ENCODE assay signal across 9 mouse cellular contexts in the genomic region with DNA sequence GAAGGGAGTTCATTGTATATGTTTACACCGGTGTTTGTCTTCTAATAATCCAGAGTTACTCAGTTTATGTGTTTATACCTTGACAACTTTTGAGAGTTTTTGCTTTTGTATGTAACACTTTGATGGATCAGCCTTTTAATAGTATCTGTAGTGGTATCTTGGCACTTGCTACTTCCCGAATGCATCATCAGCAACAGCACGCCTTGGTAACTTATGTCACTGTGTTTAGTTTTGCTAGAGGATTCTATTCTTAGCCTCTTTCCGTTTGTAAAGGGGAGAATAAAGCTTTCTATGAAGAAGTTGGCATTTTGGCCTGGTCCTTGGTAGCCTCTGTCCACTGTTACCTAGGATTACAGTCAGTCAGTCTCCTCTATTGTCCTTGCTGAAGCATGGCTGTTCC.
"Had no signal": no experiment of that assay in that cellular context is flagged by ENCODE, and none has a peak within 500 bp of the region (broad histone marks: within the 10 kb centered on the region; RNA-seq: fewer than 3 reads in every experiment).

No protein-coding gene starts in this region.

- DNase-seq: kidney, adult 11 months; kidney, adult 8-10 months; kidney, postnatal 10 days; kidney, postnatal 4 days; liver; lung, adult 18-20 months; right cerebral cortex, postnatal 14 days; spleen, adult 18-20 months; thymus, postnatal 25 days had no signal
